Mouse (Mus musculus): ENCODE measurements around the gene Zgrf1. TPM values are rescaled to one million over a fixed set of nuclear protein-coding genes. Genes with fewer than 3 reads are reported as not detected.

The Zgrf1 gene
- total RNA-seq, 2 experiments from 2014 or later, result 0.52 to 0.69 TPM

DNA sequence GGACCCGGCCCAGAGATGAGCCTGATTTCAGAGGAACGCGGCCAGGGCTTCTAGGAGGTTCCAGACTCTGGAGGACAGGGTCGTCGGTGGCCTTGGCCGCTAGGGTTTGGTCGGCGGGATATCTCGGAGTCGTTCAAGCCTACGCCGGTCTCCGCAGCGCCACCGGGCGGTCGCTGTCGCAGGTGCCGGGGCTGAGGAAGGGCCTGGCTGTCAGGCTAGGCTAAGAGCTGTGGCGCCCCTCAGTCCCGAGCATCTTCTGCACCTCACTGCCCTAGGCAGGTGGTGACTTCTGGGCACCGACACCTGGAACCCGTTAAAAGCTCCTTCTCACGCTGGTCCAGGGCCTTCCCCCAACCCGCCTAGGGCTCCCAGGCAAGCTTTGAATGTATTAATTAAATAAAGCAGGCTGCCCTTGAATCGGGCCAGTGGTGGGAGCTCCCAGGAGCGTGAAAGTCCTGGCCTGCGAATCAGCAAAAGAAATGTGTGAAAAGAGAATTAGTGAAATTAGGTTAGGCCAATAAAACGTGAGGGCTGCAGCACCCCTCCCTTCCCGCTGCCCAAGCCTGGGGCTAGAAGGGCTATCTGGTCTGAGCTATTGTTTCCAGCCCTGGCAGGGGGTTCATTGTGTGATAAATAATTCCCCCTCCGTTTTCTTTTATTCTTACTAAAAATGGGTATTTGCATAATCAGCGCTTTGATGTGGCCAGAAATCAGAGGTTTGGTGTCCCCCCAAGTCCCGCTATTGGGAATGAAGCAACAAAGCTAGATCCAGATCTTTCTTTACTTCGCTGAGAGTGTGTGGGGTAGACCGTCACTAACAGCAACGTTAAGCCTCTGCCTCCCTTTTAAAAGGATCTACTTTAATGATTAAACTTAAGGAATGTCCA lies 86.8 kb downstream of the Zgrf1 start:
- DNase-seq, result no peak

DNA sequence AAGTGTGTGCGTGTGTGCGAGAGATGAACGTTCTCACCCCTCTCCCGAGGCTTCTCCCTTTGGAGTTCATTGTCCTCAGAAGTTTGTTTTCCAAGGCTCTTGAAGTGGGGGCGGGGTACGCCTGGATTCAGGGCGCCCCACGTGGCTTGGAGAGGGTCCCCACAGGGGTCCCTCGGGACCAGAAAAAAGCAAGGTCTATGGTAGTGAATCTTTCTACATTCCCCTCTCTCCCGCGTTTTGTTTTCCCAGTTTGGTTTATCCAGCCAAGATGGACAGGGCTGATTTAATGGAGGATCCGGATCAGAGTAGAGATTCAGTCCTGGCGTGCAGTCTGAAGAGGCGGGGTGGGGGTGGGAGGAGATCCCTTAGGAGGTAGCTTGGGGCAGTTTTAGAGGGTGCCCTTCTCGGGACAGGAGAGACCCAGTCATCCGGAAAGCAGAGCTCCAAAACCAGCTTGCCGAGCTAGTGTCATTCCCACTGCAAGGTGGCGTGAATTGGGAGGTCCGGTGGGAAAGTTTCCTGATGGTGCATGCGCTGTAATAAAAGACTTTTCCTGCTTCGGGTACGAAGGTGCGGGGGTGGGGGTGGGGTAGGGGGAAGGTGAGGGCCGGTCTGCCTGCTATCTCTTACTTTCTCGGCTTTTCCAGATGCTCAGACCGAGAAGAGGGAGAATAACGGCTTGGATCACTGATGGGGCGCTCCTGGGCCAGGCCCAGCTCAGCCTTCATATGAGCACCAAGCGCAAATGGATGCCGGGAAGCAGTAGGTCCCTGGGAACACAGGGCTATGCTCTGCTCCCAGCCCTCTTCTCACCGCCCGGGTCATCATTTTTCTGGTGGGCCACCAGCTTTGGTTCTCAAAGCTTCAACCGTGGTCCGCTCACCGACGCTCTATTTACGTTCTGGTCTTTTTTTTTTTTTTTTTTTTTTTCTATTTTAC lies 87.7 kb downstream of the Zgrf1 start:
- DNase-seq, result no peak

DNA sequence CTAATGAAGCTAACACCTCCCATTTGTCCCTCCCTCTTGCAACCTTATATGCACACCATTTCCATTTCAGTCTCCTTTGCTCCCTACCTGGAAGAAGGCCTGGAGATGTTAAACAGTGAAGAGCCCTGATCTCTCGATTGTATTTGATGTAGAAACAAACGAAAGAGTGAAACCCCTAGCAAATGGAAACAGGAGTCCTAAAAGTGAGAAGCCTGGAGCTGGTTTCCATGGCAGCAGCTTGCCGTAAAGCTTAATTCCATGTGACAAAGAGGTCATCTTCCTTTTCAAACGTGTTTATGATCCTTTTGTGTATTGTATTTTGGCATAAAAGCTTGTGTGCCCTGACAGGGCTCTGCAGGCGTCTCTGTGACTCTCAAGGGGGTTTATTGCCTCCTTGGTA lies 88.9 kb downstream of the Zgrf1 start:
- DNase-seq, result no peak

DNA sequence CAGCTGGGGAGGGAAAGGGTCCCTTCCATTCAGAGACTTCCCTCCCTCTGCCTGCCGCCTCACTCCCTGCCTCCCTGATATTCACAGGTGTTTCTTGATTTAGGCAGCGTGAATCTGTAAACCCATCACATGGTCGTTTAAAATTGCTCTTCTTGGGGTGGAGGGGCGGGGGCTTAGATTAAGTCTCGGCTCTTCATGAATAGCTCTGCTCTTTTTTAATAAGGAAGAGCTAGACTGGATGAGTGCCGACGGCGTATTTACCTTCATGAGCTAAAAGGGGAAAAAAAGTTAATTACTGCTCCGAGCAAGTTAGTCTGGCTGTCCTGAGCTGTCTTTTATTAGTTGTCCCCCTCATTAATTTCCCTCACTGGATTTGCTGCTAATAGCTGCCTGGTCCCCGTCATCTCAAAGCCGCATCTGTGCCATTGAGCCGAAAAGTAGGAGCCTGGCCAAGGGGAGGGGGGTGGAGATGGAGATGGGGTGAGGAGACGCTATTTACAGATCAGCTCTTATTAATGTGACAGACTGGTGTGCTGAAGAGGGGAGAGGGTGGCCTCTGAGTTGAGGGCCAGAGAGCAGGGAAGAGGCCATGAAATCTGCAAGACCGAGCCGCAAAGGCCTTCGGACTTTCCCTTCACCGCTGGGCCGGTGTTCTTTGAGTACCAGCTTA lies 93.0 kb downstream of the Zgrf1 start:
- no peak for DNase-seq

GRCm38 (mm10) chr3:127651742-127652653 lies 98.7 kb downstream of the Zgrf1 start:
- DNase-seq, result no peak

GRCm38 (mm10) chr3:127660712-127661111 lies 107.4 kb downstream of the Zgrf1 start:
- DNase-seq, result no peak

DNA sequence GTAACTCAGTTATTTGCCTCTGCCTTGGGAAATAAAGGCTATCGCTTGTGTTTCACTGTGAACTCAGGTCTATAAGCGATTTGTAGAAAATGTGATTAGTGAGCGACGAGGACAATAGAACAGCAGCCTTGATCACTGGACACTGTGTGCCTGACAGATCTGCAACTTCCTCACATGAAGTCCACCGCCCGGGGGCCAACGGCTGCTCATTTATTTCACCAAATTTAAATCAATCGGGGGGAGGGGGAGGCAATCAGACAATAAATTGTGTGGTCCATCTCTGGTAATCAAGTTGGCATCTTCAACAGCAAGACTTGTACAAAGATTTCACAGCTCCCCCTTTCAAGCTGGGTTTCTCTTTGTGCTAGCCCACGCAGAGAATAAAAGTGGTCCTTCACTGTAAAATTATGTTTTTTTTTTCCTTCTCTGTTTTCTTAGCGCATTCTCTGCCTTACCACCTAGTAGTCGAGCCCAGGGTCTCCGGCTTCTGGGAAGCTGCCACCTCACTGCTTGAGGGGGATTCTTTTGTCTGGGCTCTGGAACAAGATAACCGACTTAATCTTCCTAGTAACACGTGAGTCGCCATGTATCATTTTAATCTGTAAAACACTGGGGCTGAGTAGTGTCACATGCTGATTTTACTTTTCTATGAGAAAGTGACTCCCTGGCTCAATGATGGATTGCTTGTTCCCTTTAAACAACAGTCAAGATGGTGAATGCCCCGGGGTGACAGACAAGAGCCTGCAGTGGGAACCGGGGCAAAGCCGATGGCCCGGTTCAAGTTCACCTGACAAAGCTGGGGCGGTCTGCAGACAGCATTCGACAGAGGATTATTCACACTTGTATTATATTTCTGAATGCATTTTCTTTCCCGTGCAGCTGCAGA lies 108.6 kb downstream of the Zgrf1 start:
- no peak for DNase-seq

Small RNA genes within 50 kb of the gene (microRNA-seq; reads per million reads assigned to microRNA genes)
- gene Mir302a (2.7 to 5.3 reads per million in 2 experiments), gene Mir302b (0.76 to 1.1 reads per million in 2 experiments), gene Mir302c (0 to 0.54 reads per million in 2 experiments), gene Mir302d (3.2 to 3.8 reads per million in 2 experiments), gene Mir367 (0 to 0.38 reads per million in 2 experiments)

Other genes starting within 250 kb of the Zgrf1 start
- gene Ank2, start 54.1 kb upstream of the Zgrf1 start, total RNA-seq (2021), result 100 to 1,000 TPM; 310 to 323 TPM
- gene Larp7, start 140 bp upstream of the Zgrf1 start, total RNA-seq (2021), result 10 to 100 TPM; 21.8 to 23.0 TPM
- gene Neurog2, start 79.6 kb downstream of the Zgrf1 start, total RNA-seq (2021), result not detected
- gene Alpk1, start 227.0 kb downstream of the Zgrf1 start, total RNA-seq (2021), result 1 to 10 TPM; 2.1 to 2.8 TPM
- 1 to 10 TPM; 1.9 to 2.9 TPM for gene Tifa, start 236.3 kb downstream of the Zgrf1 start, total RNA-seq (2021)

Measured in heart, adult 18-20 months (tissue).